Mouse (Mus musculus): ENCODE results near the gene Rbm42. TPM values are rescaled to one million over a fixed set of nuclear protein-coding genes. Genes with fewer than 3 reads are reported as not detected.

Rbm42 gene
- total RNA-seq, 2 experiments from 2014 or later, result 37.6 to 40.7 TPM

DNA sequence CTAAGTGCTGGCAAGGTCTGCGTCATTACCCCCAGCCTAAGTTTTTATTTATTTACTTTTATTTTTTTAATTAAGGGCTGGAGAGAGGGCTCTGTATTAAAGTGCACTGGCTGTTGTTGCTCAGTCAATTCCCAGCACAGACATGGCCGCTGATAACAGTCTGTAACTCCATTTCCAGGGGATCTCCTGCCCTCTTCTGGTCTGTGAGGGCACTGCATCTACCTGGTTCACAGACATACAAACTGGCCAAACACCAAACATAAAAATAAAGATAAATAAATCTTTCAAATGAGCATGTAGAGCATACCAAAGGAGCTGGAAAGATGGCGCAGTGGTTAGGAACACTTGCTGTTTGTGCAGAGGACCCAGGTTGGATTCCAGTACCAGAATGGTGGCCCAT, 30.9 kb downstream of the Rbm42 start:
- DNase-seq (ENCODE audit: low spot score), result no peak

DNA sequence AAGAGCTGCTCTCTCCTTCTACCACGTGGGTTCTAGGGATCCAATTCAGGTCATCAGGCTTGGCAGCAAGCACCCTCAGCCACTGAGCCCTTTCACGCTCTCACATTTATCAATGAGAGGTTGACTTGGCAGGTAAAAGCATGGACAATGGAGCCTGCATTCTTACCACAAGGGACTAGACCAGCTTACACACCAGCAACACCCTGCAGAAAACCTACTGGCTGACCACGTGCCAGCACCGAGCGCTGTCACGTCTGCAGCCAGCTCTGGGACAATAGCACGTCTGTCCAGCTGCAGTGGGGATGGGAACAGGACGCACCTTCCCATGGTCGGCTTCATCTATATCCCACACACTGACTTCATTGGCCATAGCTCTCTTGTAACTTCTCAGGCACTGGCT, 31.5 kb downstream of the Rbm42 start:
- DNase-seq (ENCODE audit: low spot score), result no peak

DNA sequence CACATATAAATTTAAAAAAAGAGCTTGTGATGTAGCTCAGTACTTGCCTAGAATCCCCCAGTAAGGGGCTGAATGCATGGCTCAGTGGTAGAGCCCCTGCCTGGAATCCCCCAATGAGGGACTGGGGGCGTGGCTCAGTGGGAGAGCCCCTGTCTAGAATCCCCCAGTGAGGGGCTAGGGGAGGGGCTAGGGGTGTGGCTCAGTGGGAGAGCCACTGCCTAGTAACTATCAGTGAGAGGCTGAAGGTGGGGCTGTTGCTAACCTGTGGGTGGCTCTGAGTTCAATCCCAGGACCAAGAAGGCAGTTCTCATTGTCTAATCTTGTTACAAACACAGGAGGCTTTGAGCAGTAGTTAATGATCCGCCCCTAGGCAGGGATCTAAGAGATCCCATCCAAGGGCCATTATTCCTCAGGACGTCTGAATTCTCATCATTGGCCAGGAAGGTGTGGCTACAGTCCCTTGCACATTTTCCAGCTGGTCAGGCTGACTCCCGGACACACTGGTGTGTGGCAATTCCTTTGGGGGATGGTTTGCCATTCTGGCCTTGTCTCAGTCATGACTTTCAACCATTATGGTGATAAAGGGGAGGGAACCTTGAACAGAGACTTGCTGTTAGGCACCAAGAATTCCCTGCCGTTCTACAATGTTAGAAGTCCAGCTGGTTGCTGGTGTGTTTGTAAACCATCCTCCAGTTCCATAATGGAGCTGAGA, 34.9 kb downstream of the Rbm42 start:
- no peak for DNase-seq (ENCODE audit: low spot score)

DNA sequence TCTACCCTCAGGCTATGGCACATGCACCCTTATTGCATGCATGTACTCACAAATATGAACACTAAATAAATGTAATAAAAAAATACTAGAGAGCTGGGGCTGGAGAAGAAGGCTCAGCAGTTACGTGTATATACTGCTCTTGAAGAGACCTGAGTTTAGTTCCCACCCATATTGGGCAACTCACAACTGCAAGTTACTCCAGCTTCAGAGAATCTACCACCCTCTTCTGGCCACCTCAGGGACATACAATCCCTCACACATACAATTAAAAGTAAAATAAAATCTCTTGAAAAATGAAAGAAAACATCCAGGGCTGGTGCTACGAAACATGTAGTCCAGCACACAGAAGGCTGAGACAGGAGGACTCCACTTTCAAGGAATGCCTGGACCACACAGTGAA, 35.7 kb downstream of the Rbm42 start:
- DNase-seq (ENCODE audit: low spot score), result no peak

DNA sequence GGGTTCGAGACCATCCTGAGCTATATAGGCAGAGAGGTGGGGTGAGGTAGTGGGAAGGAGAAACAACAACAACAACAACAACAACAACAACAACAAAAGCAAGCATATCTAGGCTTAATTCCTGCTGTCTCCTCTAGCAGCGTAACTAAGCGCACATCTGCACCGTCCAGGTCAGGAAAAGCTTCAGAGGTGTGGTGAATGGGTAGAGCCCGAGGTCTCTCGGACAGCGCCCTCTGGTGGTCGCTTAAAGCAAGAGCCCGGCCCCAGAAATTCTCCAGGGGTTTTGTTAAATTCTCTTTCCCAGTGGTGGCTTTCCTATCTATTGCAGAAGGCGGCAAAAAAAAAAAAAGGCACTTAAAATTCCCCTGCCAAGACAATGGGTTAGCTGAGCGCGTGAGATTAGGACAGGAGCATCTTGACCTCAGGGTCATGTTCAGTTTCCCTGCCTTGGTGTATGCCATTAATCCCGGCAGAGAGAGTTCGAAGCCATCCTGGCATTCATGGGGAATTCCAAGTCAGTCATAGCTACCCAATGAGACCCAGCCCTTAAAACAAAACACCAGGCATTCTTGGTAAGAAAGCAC, 36.5 kb downstream of the Rbm42 start:
- peak; percentile 58 for DNase-seq (ENCODE audit: low spot score)

DNA sequence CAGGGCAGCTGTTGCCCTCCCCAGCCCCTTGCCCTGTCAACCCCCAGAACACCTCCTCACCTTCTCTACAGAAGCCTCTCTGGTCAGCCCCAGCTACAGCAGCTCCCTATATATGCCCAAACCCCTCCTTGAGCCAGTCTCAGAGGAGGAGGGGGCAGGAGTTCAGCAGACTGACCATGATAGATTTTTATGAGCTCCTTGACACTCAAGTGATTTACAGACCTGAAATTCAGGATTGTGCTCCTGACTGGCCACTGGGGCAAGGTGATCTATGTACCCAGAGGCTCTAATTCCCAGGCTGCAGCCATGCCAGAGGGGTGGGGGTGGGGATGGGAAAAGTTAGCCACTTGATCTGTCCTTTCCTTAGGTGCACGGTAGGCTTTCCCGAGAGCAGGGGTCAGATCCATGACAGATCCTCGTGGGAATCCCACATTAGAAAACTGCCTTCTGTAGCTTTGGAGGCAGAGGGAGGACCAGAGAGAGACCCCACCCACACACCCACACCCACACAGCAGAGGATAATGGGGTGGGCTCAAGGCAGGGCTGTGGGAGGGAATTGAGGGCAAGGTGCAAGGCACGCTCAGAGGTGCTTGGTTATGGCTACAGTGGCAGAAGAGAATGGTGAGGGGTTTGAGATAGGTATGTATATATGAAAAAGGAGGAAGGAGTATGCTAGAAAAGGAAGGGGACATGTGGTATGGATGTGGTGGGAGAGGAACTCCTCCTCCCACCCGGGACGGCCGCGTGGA, 37.3 kb downstream of the Rbm42 start, which contains the start of gene Upk1a:
Gene Upk1a (minus strand): TSS at position 194 of the 749 bp plus-strand sequence.
- DNase-seq (ENCODE audit: low spot score), result no peak

DNA sequence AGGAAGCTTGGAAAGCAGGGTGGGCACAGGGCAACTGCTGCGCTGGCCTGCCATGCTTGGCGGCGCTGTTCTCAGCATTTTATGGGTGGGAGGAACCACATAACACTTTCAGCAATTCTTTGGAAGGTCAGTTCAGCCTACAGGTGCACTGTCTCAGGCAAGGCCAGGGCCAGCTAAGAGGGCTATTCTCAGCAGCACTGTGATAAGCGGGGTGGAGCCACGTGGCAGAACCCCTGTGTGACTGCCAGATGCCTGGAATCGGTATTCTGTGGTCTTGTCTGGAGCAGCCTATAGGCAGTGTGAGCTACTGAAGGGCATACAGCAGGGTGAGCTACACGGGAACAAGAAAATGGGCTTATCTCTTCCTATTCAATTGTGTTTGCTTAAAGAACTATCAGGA, 40.1 kb downstream of the Rbm42 start:
- no peak for DNase-seq (ENCODE audit: low spot score)

DNA sequence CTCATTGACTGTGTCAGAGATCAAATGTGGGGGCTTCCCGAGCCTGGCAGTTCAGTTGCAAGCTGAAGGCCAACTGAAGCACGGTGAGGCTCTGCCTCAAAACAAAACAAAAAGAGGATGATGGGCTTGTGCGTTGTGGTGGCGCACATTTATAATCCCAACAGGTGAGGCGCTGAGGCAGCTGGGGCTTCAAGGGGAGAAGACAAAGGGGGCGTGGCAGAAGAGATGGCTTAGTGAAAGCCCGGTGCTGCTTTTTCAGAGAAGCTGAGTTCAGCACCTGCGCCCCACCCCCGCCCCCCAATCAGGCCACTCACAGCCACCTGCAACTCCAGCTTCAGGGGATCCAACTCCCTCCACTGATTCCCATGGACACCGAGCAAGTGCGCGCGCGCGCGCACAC, 41.6 kb downstream of the Rbm42 start:
- DNase-seq (ENCODE audit: low spot score), result no peak

DNA sequence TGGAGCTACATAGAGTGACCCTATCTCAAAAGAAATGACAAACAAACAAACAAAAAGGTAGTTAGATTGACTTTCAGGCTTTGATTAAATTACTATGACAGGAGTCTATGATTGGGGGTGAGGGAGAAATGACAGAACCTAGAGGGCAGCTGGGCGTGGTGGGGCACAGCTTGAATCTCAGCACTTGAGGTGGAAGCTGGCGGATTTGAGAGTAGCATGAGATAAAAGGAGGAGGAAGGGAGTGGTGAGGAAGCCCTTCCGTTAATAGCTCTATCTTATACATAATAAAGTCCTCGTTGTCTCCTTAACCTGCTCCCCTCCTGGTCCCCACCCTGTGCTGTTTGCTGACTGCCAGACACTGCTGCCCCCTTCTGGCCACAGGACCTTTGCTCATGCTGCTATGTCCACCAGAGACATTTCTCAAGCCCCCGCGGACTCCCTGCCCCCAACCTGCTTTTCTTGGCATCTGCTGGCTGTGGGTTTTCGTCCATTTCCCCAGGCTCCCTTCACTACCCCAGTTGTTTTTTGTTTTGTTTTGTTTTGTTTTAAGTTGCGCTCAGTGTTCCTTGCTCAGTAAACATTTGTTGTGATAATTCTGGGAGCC, 42.3 kb downstream of the Rbm42 start:
- no peak for DNase-seq (ENCODE audit: low spot score)

DNA sequence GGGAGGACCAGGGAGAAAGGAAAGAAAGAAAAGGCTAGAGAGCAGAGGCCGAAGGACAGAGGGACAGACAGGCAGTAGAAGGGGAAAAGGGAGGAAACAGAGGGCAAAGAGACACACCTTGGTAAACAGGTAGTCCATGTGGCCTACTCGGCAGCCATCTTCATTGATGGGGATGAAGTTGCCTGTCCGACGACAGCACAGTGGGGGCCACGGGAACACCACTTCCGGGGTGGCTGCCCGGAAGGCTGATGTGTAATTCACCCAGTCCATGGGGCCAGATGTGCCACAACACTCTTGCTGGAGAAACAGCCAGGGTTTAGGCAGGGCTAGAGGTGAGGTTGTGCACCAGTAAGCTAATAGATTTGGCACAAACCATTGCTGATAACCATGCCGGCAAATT, 45.2 kb downstream of the Rbm42 start:
- DNase-seq (ENCODE audit: low spot score), result no peak

DNA sequence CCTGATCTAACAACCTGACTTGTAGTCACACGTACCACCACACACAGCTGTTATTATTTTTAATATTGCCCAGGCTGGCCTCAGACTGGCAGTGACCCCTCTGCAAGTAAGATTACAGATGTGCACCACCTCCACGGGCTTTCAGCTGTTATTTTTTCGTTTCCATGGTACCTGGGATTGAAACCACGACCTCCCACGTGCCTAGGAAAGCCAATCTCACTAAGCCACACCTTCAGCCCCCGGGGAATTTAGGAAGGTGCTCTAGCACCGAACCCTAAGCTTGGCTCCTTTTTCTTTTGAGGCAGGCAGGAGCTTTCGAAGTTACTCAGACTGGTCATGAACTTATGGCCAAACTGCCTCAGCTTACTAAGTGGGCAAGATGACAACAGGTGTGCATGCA, 45.7 kb downstream of the Rbm42 start:
- DNase-seq (ENCODE audit: low spot score), result no peak

DNA sequence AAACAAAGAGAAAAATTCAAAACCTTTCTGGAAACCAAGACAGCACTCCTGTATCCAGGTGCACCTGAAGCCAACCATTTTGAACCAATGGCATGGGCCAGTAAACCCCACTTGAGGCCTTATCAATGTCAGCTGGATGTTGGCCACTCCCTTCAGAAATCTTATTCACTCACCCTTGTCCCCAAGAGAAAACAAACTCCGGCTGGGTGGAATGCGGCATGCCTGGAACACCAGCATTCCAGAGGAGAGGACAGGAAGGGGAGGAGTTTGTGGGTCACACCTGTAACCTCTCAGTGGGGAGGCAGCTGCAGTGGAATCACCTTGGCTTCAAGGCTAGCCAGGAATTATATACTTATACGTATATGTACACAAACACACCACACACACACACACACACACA, 47.5 kb downstream of the Rbm42 start:
- no peak for DNase-seq (ENCODE audit: low spot score)

DNA sequence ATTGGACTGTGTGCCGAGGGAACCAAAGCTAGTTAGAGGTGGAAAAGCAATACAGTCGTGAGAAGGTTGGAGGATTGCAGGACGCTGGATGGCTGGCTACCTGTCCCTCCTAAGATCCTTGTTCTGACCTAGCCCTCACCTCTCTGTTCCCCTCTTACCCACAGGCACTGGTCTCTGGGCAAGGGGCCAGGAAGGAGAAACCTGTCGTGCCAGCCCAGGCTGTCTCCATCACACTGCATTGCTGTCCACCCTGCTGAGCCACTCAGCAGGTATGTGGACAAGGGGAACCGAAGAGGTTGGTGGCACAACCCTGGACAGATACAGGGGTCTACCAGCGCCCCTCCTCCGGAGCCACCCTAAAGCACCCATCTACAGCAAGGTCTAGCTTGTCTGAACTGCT, 49.5 kb downstream of the Rbm42 start:
- no peak for DNase-seq (ENCODE audit: low spot score)

DNA sequence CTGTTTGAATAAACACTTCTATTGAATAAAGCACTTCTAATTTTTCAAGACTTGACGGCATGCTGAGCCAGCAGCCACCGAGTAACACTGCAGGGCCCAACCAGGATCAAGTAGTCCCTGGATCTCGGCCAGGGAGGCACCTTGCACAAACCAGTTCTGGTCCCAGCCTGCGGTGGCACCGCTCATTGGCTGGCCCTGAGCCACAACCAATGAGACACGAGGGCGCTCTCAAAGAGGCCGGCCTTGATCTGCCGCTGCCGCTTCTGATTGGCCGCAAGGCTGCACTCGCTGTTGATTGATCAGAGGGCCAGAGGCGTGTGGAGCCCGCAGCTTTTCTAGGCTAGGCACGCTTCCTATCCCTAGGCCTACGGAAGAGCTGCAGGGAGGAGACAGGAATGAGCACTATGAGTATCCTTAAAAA, 50.2 kb downstream of the Rbm42 start:
- peak; percentile 79 for DNase-seq (ENCODE audit: low spot score)

DNA sequence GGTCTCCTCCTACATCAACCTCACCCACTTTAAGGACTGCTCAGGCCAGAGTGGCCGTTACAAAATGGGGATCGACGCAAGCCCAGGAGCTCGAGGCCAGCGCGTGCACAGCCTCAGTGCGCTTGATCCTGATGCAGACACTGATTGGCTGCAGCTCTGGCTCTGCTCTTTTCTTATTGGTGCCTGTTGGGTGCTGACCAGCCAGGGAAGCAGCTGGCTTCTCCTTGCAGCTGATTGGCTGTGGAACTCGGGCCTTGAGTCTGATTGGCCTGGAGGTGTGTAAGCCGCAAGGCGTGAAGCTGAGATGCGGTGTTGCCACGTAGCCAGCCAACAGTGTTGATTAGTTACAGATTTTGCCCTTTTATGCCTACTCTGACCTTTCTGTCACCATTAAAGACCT, 51.3 kb downstream of the Rbm42 start, which contains the start of gene Zbtb32:
Gene Zbtb32 (minus strand): TSS at position 124 of the 400 bp plus-strand sequence.
- no peak for DNase-seq (ENCODE audit: low spot score)

DNA sequence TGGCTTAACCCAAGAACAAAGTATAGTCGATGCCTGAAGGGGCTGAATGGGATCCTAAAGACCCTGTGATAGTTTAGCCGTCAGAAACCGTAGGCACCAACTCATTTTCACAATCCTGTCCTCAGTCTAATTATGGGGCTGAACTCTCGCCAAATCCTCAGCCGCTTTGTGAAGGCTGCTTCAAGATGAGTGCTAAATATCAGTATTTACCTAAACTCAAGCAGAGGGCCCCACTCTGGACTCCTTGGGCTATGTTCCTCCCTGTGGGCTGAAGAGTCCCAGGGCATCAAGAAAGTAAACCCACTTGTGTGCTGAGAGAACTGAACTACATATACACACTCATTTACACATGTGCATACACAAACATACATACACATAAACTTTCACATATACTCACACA, 53.3 kb downstream of the Rbm42 start:
- no peak for DNase-seq (ENCODE audit: low spot score)

DNA sequence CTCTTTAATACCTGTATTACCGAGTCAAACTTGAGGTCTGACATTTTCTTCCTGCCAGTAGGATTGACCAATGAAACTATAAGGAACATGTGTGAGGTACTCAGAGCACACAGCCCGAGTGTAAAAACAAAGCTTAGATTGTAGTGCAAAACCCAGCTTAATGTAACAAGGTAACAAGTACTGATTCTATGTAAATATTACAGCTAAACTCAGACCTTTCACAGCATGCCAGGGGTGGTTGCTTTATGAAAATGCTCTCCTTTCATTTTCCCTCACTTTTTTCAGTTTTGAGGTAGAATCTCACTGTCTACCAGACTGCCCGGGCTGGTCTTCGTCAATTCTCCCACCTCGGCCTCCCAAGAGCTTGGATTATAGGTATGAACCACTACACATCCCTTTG, 54.0 kb downstream of the Rbm42 start:
- DNase-seq (ENCODE audit: low spot score), result no peak

DNA sequence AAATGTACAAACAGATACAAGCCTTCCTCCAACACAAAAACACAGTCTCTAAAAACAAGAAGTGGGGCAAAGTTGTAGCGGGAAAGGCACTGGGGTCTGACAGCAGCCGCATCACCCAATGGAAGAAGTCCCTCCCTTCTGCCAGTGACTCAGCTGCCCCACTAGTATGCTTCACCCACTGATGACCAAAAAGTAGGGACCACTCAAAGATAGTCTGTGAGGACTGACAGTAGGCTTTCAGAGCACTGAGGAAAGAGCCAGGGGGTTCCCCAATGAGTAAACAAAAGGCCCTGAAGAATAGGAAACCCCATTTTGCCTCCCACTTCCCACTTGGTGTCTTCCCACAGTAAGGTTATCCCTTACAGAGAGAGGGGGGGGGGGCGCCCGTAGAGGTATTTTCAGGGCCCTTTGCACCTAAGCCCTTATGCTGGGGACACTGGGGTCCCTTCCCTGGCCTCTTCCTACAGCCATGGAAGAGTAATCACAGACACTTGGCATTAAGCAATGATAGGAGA, 55.5 kb downstream of the Rbm42 start:
- DNase-seq (ENCODE audit: low spot score), result no peak

DNA sequence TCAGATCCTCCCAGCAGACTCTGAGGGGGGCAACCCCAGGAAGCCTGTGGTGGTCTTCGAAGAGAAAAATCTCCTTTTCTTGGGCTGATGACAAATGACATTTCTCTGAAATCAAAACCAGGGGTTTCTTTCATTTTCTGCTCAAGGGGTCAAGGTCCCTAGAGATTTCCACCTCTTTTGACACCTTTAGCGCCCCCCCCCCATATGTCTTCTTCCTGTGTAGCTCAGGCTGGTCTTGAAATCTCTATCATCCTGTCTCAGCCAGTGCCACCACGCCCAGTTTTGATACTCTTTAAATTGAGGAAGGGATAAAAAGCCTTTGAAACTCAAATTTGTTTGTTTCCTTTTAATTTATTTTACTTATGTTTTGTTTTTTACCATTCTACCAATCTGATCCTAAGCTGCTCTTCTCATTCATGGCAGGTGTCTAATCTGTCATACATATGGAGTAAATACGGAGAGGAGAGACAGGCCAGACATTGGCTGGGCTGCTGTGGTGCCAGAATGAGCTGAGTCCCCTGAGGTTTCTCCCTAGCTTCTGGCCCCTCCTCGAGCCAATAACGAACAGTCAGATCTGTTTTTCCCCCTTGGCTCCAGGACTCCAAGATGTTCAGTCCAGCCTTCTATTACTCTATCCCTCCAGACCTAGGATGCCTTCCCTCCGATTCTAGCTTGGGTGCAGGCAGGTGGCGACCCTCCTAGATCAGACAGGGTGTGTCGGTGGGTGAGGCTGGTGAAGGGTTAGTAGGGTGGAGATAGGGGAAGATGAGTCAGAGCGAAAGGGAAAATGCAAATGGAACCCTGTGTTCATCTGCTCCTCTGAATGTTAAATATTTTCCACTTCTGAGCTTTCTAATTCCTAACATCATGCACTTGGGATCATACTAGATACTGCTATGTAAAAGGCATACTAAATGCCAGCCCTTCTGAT, 56.3 kb downstream of the Rbm42 start:
- DNase-seq (ENCODE audit: low spot score), result no peak

DNA sequence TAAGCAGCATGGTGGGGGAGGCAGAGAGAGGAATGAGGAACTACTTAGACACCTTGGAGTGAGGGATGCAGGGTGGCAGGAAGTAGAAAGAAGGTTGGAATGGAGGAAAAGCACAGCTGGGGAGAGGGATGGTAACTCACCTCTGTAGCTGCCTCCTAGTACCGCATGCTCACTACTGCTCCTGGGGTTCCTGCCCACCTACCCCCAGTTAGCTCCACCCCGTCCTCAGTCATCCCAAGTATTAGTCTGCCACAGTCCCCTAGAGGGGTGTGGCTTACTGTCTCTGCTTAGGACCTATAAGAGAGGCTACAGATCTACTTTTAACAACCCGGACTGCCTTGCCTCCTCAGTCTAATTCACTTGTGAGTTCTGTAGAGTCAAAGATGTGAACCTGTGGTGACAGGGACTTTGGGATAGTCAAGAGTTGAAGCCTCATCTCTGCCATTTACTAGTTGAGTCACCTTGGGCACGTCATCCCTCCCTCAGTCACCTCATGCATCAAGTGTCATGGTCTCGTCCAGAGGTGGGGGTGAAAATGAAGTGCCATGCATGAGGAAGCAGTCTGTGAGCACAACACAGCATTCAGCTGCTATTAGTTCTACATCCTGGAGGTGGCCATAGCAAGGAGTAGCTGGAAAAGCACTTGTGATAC, 57.2 kb downstream of the Rbm42 start:
- DNase-seq (ENCODE audit: low spot score), result no peak

DNA sequence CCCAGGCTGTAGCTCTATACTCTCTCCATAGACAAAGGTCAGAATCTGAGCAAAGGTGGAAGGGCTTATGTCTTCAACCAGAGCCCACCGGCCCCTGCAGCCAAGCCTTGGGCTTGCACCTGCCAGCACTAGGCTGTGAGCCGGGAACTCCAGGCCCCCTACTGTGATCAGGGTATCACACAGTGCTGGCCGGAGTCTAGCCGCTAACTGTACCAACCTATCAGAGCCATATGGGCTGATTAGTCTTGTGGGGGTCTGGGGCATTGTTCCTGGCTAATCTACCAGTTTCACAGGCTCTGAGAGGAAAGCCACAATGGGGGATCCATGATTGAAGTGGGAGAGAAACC, 58.5 kb downstream of the Rbm42 start:
- DNase-seq (ENCODE audit: low spot score), result no peak
